Mouse (Mus musculus) heart, postnatal 0 days (tissue): ENCODE measurements around the gene Eml3.

ENCODE experiments used
- CTCF ChIP-seq: IDR thresholded peaks from 2 replicates; pipeline ENCODE4 v1.5.1; 2016; ENCODE audit warnings: antibody characterized with exemption, control low read depth, low read depth
- EP300 ChIP-seq: IDR thresholded peaks from 2 replicates; pipeline ENCODE4 v1.6.1; 2016; ENCODE audit warnings: antibody characterized with exemption, low read depth

- TF ChIP-seq CTCF (no peak), EP300 (no peak)
Measured at GRCm38 (mm10) chr19:8919000-8919399, 10.4 kb upstream of the Eml3 start.
